Mouse (Mus musculus): ENCODE measurements at regions not wholly inside any gene's neighbourhood (a gene's known extent, or its start where the extent isn't known, plus 50 kb on each side); places are given as distances from the start of the nearest gene placed in this dataset.

DNA sequence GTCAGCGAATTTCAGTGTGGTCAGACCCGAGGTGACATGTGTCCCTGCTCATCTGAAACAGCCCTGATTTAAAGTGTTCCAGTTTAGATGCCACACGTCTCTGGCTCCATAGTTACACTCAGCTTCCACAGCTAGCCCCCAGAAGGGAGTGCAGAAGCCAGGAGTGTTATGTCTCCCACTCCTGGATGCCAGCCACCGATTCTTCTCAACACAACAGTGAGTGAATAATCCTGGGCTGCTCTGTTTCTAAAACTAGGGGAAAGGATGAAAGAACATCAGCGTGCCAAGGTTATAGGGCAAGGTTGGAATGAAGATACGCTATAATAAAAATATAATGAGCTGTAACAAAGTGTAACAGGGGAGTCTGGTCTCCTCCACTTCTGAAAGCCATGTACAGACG lies 51.5 kb upstream of the Stmnd1 start:
- DNase-seq (ENCODE audit: extremely low spot score, low spot score) = no peak

DNA sequence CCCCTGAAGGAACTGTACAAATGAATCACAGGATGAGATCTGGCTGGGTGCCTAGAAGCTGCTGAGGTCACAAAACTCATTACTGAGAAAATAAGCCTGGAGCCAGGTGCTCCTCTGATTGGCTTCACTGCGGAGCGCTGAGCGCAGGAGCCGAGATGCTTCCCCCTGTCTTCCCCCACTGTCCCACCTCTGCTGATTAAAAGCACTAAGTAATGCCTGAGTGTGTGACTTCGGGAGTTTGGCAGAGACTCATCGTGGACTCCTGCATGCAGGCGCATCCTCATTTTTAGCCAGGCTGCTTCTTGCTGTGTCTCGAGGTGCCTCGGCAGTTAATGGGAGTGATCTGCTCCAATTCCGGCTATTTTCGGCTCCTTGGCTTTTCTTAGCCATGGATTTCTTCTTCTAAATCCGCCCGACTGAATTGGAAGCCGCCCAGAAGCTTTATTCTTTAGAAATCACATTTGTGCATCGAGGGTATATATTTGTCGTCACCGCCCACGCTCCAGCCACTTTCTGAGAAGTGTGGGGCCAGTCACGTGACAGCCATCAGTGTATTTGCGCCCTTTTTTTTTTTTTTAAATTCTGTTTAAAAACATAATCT lies 55.3 kb upstream of the Stmnd1 start:
- no peak for DNase-seq (ENCODE audit: extremely low spot score, low spot score)

DNA sequence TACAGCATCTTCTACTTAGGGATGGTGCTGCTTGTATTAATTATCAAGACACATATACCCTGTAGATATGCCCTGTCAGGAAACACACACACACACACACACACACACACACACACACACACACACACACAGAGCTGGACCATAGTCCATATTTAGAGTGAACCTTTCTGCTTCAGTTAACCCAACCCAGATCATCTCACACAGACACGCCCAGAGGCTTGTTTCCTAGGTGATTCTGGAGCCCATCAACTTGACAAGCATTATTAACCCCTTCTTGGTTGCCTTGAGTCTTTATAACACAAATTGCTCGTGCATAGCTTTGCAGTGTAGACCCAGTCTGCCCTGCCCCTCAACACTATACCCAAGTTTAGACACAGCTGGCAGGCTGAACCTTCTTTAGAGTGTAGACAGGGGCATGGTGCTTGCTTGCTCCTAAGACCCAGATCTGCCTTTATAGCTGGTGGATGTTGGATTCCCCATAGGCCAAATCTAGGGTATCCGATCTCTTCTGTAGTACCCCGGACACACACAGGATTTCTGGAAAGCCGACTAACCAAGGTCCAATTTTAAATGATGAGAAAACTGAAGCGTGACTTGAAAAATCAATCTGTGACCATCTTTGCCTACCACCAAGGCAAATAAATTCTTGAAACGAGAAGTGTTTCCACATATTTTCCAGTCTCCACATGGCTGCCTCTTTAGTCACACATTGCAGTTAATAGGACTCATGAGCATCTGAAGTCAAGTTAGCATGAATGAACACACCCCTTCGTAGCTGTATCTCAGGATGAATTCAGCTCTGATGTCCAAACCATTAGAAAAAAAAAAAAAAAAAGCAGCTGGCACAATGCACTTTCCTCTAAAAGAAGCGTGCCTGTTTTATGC lies 56.3 kb upstream of the Stmnd1 start:
- DNase-seq (ENCODE audit: extremely low spot score, low spot score) = no peak

- no peak for DNase-seq (ENCODE audit: extremely low spot score, low spot score)
These were observed 70.0 kb upstream of the Stmnd1 start for GRCm38 (mm10) chr13:46203551-46203950.

GRCm38 (mm10) chr13:46202586-46202985 lies 70.9 kb upstream of the Stmnd1 start:
- DNase-seq (ENCODE audit: extremely low spot score, low spot score) = no peak

DNA sequence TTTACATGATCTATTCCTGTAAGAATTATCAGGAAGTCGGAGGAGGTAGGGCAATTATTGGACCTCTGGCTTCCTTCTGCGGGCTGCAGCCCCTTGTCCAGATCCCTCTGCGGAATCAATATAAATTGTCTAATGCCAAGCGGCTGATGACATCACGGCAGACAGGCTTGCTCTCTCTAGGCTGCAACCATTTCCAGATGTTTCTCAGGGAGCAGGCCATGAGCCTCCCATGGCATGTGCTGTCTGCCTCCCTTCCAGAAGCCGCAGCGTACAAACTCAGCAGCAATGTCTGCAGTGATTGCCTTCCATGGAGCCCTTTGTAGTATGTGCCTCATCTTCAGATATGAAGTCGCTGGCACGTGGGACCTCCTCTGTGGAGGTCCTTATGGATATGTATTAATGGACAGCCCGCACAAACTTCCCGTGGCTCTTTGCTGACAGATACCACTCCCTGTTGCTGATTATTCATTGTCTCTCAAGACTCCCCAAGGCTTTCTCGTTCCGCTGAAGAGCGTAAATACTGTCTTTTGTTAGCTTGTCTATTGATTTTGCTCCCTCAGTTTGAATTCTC lies 72.4 kb upstream of the Stmnd1 start:
- DNase-seq (ENCODE audit: extremely low spot score, low spot score) = no peak

DNA sequence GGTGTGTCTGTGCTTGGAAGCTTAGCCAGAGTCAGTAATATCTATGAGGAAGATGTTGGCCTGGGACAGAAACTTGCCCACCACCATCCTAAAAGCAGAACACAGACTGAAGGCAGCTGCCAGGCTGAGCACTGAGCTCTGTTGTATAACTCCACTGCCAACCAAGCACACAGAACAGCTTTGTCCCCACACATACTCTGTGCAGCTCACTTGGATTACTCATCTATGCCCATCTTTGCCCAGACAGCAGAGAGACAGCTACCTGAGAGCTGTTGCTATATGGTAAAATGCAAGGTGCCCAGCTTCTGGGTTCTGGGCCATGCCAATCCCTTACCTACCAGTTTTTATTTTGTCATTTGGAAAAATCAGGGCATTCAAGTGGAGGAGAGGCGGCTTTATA lies 80.4 kb upstream of the Stmnd1 start:
- DNase-seq (ENCODE audit: extremely low spot score, low spot score) = no peak

DNA sequence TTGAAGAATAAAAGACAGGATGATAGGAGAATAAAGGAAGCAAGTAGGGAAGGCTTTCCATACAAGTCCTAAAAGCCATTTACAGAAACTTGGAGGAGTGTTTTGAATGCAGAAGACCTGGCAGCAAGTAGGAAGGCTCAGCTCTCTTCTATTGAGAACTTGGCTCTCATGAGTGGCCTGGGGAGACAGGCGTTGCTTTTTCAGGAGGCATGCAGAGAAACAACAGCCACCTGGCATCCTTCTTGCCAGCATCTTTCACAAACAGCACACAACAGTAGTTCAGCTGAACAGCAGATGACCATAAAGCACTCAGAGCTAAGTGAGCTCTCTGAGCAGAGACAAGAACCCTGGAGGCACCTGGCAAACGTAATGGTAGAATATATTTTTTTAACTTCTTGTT lies 83.8 kb upstream of the Stmnd1 start:
- no peak for DNase-seq (ENCODE audit: extremely low spot score, low spot score)

DNA sequence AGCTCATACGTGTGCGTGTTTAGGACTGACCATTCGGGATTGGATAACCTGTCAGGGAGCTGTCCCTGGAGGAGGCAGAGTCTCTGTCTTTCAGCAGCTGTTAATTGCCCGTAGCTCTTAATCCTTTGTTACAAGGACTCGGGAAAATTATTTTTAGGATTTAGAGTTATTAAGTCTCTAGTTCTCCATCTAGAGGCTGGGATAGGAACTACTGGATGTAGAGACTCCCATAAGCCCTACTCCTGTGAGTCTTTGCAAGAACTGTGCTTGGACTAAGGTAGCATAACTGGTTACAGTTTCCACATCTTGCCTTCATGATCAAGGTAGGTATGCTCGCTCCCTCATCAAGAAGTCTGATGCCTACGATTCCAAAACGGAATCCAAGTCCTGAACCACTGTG lies 90.7 kb upstream of the Stmnd1 start:
- no peak for DNase-seq (ENCODE audit: extremely low spot score, low spot score)

GRCm38 (mm10) chr13:46180606-46181133 lies 92.9 kb upstream of the Stmnd1 start:
- DNase-seq (ENCODE audit: extremely low spot score, low spot score) = peak; percentile 25

DNA sequence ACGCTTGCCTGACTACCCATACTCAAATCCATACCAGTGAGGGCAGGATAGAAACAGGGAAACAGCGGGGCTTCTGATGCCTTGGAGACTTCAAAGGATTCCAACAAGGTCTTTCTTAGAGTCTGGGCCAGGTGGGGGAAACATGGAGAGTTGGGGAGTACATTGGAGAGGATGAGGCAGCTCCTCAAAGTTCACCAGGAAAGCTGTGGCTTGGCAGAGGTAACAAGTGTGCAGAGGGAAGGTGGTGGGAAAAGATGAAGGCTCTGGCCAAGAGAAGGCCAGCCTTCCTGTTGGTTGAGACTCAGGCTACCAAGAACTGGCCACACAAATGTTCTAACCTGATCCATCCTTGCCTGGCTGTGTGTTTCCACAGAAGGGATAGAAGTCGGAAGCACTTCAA lies 93.6 kb upstream of the Stmnd1 start:
- no peak for DNase-seq (ENCODE audit: extremely low spot score, low spot score)

- DNase-seq (ENCODE audit: extremely low spot score, low spot score) = no peak
These were observed 100.4 kb upstream of the Stmnd1 start for GRCm38 (mm10) chr13:46173103-46173502.

- DNase-seq (ENCODE audit: extremely low spot score, low spot score) = peak; percentile 76
These were observed 111.5 kb upstream of the Stmnd1 start for GRCm38 (mm10) chr13:46162025-46162374.

DNA sequence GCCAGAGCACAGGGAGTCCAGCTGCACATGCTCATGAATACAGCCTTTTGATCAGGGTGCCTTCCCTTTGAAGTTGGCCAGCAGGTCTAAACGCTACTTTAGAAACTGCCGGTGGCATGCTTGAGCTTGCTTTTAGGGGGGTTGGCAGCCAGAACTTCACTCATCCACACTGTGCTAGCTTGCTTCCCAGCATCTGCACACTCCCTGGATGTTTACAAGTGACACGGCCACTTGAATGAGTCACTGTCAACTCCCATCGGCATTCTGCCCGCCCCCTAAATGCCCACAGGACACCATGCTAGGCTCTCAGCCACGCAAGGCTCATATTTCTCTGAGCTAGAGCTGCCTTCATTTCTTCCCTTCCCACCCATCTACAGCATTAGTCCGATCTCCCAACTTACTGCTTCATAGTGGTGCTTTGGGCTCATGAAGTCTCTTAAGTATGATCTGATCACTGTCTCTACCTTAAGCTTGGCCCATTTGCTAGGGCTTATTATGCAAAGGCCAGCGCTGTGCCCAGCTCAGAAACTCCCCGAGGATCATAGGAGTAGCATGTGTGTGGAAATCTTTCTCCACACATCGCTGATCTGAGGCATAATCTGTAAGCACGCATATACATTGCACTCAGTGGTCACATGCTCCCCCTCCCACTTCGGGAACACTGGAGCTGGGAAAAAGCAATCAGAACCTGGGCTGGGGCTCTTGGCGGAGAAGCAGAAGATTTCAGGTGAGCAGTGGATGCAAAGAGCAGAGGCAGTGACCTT lies 112.1 kb upstream of the Stmnd1 start:
- DNase-seq (ENCODE audit: extremely low spot score, low spot score) = peak; percentile 14

GRCm38 (mm10) chr13:46159354-46159753 lies 114.2 kb upstream of the Stmnd1 start:
- no peak for DNase-seq (ENCODE audit: extremely low spot score, low spot score)

GRCm38 (mm10) chr13:46153282-46154260 lies 120.0 kb upstream of the Stmnd1 start:
- no peak for DNase-seq (ENCODE audit: extremely low spot score, low spot score)

DNA sequence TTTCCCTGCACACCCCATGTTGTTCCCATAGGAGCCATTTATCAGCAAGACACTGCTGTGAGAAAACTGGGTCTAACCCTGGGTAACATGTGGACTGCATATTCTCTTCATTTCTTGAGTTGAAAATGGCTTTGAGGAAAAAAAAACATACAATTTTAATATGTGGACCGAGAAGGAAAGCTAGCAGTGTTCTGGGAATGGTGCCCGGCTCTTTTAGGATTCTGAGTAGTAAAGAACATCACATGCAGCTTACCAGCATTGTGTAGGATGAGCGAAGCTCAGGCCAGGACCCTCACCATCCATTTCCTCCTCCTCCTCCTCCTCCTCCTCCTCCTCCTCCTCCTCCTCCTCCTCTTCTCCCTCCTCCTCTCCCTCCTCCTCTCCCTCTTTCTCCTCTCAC lies 133.5 kb upstream of the Stmnd1 start:
- DNase-seq (ENCODE audit: extremely low spot score, low spot score) = no peak

DNA sequence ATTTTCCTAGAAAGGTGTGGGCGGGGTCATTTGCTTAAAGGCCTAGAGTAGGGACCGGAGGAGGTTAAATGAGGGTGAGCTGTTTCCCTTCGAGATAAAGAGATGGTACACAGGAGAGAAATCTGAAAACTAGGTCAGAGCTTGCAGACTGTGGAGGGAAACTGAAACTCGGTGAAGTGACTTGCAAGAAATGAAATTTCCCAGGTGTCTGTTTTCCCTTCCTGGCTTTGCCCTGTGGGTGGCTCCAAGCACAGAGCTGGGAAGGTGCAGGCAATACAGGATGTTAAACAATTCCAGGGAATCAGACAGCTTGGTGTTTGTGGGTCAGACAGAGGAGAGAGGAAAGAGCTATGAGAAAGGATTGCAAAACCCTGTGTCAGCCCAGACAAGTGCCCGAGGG lies 134.3 kb upstream of the Stmnd1 start:
- DNase-seq (ENCODE audit: extremely low spot score, low spot score) = no peak

- no peak for DNase-seq (ENCODE audit: extremely low spot score, low spot score)
These were observed 138.1 kb upstream of the Stmnd1 start for GRCm38 (mm10) chr13:46135411-46135810.

GRCm38 (mm10) chr13:46129236-46129855 lies 144.2 kb upstream of the Stmnd1 start:
- DNase-seq (ENCODE audit: extremely low spot score, low spot score) = no peak
